Mouse (Mus musculus) gastrocnemius, postnatal 25 days (tissue): Measurements from ENCODE around the gene Hlx. TPM values are rescaled to one million over a fixed set of nuclear protein-coding genes. Genes with fewer than 3 reads are reported as not detected.

Source experiments
- DNase-seq: peaks from one replicate; pipeline ENCODE4 v3.0.0; 2022
- total RNA-seq, 2 experiments: library from RNA; stranded (reverse); gene quantifications; 1 replicate in 1 of 2; 2 replicates in 1 of 2; pipeline ENCODE4 v1.2.3; 2021

The Hlx gene
- total RNA-seq, 2 experiments from 2014 or later, result 5.9 to 10.0 TPM

DNA sequence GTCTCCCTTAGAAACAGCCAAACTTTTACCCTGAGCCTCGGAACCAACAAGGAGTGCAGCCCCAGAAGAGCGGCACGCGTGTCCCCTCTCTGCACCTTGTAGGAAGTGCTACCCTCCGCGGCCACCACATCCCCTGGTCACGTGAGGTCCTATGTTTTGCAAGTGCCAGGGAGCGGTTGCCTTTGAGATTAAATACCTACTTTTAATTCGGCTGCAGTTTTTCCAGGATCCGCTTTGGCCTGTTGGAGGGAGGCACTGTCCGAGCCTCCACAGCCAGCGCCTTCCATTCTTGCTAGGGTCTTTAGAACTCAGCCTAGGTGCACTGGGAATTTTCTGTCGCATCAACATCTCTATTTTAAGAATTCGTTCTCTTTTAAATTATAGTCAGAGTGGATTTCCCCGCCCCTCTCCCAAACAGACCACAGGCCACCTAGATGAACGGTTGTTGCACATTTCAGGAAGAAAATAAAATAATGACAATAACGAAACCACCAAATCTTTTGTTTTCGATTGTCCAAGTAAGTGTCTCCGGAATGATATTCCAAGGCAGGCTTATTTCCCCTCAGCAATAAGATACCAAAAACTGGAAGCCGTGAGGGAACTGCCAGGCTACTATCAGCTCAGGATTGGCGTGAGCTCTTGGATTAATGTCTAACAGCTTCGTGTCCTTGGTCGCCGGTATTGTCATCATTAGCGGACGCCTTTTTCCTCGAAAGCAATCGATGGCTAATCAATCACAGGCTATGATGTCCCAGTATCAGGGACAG is 1.1 kb upstream of the Hlx start:
- no peak for DNase-seq

DNA sequence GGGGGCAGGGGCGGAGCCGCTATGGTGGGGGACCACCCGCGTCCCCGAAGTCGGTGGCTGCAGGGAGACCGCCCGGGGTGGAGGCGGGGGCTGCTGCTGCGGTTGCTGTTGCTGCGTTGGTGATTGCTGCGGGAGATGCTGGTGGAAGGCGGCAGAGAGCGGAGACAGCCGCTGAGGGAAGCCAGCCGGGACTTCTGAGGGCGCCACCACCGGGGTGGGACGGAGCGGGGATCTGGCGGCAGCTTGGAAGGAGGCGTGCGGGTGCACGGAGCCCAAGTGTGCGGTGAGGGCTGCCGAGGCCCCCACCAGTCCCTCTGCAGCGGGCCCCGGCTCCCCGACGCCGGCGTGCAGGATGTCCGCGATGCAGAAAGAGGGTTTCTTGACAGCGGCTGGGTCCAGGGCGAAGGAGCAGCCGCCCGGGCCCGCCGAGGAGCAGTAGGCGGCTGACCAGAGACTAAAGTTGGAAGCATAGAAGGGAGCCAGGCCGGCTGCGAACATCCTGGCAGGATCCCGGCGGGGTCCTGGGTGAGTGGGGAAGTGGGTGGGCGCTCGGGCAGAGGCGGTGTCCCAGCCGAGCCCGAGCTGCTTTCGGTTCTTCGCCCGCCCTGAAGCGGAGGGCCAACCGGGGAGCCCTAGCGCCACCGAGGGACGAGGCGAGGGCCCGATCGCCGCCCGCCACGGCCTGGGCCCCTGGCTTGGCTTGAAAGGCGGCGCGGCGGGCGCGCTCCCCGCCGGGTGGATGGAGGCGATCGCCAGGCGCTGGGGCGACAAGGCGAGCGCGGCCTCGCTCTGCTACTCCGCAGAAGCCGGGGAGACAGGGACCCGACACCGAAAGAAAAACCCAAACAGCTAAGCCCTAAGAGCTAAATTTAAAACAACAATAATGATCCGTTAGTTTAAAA is 524 bp downstream of the Hlx start:
- DNase-seq, result peak; percentile 80

DNA sequence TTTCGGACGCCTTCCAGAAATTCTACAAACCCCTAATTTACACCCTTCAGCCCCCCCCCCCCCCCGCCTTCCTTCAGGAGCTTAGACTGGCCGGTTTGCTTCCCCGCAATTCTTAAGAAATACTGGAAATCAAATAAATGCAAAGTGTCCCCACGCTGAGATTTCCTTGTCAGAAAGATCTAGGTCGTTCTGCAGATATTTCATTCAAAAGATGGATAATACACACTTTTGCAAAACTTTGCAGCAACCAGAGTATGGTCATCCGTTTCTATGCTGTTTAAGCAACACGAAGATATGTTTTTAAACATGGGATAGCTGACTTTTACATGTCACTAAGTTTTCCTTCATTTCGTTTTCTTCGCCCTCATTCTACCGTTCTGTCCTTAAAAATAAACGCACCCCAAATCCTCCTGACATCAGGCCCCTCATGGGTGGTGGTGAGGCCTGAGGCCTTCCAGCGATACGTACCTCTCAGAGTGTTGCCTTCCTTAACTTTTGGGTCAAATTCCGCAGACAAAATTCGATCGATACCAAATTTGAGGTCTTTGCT is 1.3 kb downstream of the Hlx start:
- no peak for DNase-seq

DNA sequence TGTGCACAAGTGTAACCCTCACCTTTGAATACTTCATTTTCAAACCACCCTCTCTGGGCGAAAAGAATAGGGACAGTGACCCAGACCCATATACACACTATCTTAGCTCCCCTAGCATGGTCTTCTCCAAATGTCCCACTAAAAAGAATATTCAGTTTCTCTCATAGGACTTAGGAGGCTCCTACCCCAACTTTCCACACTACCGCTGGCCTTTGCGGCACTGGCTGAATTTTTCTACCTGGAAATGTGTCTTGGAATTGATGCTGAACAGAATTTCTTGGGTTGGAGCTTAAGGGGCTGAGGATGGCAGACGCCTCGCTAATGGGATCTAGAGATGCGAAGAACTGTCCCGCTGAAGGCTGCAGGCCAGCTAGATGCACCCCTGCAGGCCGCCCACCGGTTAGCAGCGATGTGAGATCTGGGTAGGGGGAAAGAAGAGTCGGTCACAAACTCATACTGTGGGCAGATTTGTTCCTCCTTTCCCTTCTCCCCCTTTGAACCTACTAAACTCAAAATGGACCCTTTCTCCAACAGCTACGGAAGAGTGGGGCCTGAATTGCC is 1.9 kb downstream of the Hlx start:
- DNase-seq, result no peak

DNA sequence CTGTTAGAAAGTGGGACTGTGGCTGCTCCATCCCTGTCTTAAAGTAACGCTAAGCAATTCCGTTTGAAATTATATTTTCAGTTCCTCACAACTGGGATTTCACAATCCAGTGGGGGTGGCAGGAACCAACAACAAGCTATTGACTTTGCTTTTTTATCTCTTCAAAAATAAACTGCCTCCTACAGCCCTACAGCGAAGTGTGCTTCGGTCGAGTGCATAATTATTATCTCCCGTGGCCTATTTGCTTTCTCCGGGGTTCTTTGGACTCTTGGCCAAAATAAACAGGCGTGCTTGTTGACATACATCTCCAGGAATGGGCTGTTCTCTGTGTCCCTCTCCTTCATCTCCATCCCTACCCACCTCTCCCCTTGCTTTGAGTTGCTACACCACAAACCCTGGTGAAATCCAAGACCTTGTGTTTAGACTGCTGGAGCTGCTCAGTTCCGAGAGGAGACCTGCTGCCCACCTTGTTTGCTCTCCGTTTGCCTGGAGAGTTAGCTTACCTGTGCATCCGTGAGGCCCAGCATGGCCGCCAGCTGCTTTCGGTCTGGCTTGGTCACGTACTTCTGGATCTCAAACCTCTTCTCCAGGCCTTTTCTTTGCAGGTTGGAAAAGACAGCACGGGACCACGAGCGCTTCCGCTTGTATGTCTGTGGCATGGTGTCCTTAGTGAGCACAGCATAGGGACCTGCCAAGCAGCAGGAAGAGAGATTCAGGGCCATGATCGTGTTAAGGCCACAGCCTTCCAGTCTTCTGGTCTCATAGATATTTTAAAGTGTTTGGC is 2.9 kb downstream of the Hlx start:
- no peak for DNase-seq

DNA sequence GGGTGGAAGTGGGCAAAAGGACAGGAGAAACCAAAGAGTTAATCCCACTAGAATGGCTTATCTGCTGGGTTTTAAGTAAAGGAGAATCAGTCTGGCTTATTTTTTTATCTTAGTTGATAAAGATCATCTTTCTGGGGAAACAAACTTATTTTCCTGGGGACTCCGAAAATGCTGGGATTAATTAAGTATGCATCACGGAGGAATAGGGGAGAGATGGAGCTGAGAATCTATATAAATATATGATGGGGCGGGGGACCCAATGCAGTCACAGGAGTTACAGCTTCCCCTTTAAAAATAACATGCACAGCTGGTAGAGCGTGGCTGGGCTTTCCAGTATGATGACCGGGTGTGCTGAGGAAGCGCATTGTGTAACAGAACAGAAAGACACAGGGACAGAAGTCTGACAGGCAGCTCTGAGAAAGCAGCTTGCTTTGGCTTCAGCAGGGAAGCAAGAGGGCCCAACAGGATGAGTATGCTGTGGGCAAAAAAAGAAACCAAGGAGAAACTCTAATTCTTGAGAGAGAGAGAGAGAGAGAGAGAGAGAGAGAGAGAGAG is 3.8 kb downstream of the Hlx start:
- peak; percentile 22 for DNase-seq

DNA sequence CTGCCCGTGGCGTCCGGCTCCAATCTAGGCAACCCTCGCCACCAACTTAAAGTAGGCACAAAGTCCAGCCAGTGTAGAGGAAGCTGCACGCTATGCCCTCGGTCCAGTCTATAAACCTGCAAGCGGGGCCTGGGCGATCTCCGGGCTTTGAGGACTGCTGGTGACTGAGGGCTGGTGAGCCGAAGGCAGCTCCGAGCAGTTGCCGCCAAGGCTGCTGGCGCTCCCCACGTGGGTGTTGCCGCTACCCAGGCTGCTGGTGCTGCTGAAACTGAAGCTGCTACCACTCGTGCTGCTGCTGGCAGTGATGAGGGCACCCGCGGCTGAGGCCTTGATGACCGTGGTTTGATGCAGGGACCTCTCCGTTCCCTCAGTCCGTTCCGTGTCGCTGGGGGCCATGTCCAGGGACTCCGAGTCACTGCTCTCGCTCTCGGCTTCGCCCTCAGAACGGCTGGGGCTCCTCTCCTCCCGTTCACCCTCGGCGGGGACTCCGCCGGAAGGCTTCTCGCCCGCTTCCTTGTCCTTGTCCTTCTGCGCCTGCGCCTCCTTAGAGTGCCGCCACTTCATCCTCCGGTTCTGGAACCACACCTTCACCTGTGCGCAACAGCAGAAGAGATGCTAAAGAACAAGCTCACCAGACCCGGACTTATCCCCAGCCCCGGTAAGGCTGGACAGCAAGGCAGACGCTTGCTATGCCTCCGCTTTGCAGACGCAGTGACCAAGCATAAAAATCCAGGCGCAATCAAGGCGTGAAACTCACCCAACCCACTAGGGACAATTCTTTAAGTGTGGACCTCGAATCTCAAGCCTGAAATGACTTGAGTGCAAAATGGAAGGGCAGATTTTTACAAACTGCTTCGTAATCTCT is 4.8 kb downstream of the Hlx start:
- peak; percentile 39 for DNase-seq

DNA sequence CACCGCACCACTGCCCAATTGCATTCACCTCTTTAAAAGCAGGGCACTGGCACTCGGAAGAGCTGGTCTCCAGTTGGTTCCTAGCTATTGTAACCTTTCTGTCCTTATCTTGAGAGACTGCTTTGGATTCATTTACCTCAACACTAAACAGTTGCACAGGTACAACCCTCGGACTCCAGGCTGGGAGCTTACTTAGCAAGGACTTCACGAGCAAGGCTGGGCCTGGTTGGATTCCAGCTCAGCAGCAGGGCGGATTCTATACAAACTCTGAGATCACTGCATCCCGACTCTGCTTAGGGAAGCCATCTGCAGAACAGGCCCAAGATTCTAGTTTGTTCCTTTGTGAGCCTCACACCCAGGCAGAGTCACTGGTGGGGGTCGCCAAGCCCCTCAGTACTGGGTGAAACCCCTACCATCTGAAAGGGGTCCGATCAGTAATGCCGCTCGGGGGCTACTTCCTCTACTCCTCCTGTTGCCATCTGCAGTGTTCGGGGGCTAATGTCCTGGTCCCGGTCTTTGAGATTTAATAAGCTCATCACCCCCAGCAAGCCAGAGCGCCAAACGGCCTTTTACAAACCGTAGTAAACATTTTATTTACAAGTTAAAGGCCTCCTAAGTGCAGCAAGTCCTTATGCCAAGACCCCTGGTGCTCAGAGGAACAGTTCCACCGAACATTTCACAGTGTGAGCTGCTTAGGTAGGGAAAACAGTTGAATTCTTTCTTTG is 5.7 kb downstream of the Hlx start:
- no peak for DNase-seq

DNA sequence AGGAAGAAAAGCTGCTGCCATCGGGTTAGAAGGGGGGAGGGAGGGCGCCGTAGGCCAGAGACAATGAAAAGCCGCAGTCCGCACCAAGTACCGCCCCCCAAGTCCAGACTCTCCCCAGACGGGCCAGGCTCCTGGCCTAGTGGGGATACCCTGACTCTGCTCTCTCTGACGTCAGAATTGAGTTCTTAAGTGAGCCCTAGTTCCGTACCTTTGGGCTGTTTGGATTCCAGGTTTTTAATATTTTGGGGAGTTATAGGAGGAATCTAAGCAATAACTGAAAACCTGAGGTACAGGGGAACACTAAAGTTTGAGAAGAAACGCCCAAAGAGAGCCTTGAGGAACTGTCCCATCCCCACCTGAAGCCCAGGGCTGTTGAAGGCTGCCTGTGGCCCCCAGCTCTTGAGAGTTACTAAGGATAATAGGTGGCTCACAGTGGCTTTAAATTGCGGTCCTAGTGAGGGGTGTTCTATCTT is 7.1 kb downstream of the Hlx start:
- no peak for DNase-seq

DNA sequence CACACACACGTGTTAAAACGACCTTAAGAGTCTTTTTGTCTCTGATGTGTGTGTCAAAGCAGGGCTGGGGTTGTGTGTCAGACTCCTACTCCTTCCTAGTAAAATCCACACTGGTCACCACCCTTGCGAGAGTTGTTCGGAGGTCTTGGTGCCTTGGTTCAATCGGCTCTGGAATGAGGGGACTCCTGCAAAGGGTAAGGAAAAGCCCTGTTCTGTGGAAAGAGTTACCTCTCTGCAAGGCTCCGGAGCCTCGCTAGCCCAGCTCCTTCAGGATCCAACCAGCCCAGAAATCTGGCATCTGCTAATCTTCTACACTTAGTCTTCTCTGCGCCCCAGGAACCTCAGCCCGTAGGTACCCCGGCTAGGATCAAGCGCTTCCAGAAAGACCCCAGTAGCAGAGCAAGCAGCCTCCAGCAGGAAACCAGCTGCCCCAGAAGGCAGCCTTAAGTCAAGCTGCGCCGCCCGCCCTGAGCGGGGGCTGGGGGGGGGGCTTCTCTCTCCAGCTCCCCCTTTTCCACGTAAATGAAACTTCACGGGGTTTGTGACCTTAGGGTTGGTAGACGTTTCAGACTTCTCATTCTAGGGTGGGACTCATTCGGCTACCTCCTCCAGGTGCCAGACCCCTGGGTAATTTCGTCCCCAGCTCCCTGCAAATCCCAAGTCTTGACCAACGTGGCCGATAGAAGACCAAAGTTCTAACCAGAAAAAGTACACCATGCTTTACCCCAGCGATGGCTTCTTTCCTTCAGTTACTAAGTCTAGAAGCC is 7.7 kb downstream of the Hlx start:
- DNase-seq, result no peak

DNA sequence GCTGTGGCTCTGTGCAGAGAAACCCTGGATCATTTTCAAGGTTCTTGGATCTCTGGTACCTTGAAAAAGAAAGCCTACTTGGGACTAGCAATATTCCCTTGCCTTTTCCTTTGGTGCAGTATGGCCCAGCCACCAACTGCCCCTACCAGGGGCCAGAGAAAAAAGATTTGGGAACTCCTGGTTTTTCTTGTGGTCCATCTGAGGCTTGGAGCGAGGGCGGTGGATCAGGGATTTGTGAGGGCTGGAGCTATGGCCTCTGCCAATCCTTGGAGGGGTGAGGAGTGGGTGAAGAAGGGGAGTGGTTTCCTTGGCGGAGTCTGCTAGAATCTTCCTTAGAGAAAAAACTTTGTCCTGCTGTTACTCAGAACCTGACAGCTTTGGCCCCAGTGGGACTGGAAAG is 8.5 kb downstream of the Hlx start:
- DNase-seq, result no peak

DNA sequence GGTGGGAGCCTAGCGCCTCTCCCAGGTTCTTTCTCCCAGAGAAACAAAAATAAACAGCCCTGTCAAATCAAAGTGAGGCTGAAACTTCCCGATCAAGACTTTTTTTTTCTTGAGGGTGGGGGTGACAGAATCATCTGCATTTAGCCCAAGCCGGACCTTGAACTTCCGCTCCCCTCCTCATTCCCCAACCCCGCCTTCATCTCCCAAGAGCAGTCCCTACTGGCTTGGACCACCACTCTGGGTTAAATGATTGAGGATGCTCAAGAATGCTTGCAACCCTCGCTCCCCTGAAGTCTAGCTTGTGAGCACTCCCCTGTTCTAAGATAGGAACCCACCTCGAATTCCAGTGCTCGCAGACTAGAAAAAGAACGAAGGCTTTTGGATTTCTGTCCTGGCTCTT is 11.3 kb downstream of the Hlx start:
- no peak for DNase-seq

DNA sequence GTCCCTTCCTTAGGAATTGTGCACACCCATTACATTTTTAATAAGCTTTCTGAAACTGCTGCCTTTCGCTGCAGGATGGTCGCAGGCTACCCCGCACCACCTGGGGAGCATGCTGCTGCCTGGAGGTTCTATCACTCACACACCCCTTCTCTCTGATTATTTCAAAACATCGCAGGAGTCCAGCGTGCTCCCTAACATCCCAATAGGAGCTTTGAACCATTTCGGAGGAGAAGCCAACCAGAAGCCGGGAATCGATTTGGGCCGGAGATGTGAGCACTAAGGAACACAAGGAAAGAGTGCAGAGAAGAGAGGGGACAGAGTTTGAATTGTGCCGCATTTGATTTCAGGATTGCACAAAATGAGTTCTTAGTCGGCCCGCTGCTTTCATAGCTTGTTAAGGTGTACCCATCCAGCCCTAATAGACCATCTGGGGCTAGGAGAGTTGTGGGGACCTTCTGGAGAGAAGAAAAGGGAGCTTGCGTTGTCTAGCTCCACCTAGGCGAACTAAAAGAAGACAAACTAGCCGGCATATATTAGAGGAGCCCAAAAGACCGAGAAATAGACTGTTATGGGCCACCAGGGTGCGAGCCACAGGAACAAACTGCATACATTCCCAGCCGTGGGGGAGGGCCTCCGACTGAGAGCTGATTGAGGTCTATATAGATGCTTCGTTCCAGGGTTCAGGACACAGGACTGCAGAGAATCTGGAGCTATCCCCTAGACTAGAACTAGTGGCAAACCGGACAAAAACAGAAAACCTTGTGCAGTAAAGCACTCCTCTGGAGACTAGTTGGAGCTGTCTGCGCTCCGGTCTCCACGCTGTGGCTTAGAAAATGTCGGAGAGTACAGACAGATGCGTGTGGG is 12.0 kb downstream of the Hlx start:
- DNase-seq, result no peak

DNA sequence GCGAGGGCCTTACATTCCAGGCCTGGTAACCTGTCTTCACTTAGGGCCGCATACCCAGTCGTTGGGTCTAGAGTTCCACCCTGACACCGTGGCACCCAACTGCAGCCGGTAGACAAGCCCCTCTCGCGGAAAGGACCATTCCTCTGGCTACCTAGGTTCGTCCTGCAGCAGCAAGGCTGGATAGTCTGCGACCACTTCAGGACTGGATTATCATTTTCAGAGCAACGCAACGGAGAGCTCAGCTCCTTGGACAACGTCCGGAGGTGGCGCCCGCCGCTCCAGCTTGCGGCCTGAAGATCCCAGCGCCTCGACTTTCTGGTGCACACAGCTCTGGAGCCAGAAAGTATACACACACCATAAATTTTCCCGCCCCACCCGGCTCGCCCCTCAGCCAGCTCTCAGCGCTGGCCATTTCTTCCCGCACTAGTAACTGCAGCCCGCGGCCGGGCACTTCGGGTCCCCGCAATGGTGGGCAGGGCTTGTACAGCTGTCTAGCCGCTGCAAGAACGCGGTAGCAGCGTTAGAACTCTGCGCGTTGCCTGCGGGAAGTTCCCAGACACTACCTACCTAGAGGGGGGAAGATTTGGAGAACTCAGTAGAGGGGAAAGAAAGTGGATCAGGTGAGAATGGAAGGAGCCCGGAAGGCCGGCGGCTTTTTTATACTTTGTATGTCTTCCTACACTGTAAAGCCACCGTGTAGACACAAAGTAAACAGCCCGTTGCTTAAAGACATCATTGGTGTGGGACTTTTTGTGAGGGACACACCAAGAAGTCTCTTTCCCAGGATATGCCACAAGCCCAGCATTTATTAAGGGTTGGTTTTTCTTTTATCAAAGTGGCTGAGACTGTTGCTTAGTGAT is 13.9 kb downstream of the Hlx start:
- peak; percentile 4 for DNase-seq

DNA sequence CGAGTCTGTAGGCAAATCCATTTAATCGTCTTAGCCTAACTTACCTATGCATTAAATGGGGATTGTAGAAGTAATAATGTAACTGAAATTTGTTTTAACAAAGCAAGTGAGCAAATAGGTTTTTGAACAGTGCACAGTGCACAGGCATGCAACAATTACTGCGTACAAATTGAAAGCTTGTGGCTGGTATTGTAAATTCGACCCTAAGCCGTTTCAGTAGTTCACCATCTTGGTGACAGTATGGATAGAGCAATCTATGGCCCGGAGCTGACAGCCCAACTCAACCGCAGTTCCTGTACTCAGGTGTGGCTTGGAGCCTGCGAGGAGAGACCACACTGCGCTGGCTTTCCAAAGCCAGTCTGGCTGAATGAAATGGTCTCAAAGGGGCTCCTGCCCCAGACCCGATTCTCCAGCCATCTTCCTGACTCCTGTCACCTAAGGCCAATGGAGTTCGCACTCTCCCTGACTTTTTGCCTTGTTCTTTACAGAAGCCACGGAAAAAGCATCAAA is 14.7 kb downstream of the Hlx start:
- DNase-seq, result no peak

DNA sequence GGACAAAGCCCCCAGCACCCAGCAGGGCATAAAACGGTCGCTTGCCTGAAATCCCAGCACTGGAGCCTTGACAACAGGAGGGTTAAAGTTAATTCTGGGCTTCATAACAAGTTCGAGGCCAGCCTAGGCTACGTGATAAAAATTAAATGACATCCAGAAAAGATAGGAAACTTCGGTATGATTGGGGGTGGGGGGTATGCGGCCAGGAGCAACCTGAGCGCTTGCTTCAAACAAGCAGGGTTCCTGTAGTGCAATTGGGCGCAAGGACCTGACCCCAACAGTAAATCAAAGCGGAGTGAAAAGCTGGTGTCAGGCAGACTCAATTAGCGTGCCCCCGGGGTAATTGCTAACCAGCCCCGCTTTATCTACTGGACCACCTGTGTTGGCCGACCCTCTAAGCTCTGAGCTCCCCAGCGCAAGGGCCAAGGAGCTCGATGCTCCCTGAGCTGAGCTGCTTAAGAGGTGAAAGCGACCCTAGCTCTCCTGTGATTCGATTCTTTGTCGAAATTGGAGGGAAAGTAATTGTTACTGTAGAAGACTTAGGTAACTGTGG is 15.3 kb downstream of the Hlx start:
- DNase-seq, result no peak
